14 mouse cellular contexts compared by ENCODE assay signal in genomic region chr7:115691091-115691490, GRCm38 (mm10).
"Had no signal": no experiment of that assay in that cellular context is flagged by ENCODE, and none has a peak within 500 bp of the region (broad histone marks: within the 10 kb centered on the region; RNA-seq: fewer than 3 reads in every experiment).

No protein-coding gene starts in this region.

- H3K27me3 ChIP-seq: kidney, embryonic 15.5 days; limb, embryonic 15.5 days; liver, embryonic 12.5 days; lung, embryonic 15.5 days; megakaryocyte, embryonic 14.5 days; midbrain, embryonic 12.5 days had no signal

- H3K4me1 ChIP-seq: kidney, embryonic 15.5 days; limb, embryonic 15.5 days; liver, embryonic 12.5 days; lung, embryonic 15.5 days; megakaryocyte, embryonic 14.5 days had no signal

- H3K27ac ChIP-seq: kidney, embryonic 15.5 days; left cerebral cortex, adult 2 months; limb, embryonic 15.5 days; liver, embryonic 12.5 days; lung, embryonic 15.5 days; macrophage; midbrain, embryonic 12.5 days; stomach, postnatal 0 days had no signal

- H3K9me3 ChIP-seq: kidney, embryonic 15.5 days; limb, embryonic 15.5 days; liver, embryonic 12.5 days; lung, embryonic 15.5 days; megakaryocyte, embryonic 14.5 days; midbrain, embryonic 12.5 days had no signal

- H3K4me2 ChIP-seq: kidney, embryonic 15.5 days; limb, embryonic 15.5 days; liver, embryonic 12.5 days; lung, embryonic 15.5 days; midbrain, embryonic 12.5 days had no signal

- H3K36me3 ChIP-seq: kidney, embryonic 15.5 days; limb, embryonic 15.5 days; liver, embryonic 12.5 days; lung, embryonic 15.5 days; midbrain, embryonic 12.5 days had no signal

- H3K9ac ChIP-seq: kidney, embryonic 15.5 days; limb, embryonic 15.5 days; liver, embryonic 12.5 days; lung, embryonic 15.5 days; midbrain, embryonic 12.5 days had no signal

- H3K4me3 ChIP-seq: kidney, embryonic 15.5 days; left cerebral cortex, adult 2 months; limb, embryonic 15.5 days; liver, embryonic 12.5 days; lung, embryonic 15.5 days; megakaryocyte, embryonic 14.5 days; midbrain, embryonic 12.5 days had no signal

- DNase-seq: kidney, adult 18-20 months; kidney, postnatal 25 days; lung, postnatal 14 days; thymus, adult 18-20 months; thymus, postnatal 25 days had no signal

- ATAC-seq: liver, embryonic 12.5 days had no signal
